Mouse (Mus musculus) brown adipose tissue, adult 24 weeks (tissue): Measurements from ENCODE around the gene Necap1. TPM values are rescaled to one million over a fixed set of nuclear protein-coding genes. Genes with fewer than 3 reads are reported as not detected.

Experiments
- polyA plus RNA-seq: library from polyadenylated mRNA; stranded (reverse); fragments of >200 nt; gene quantifications from 2 replicates; pipeline ENCODE4 v1.2.4, GENCODE M21; 2012; ENCODE audit not compliant: missing spikeins, insufficient read depth, insufficient read length

The Necap1 gene
- polyA plus RNA-seq, 1 experiment: 16.3 TPM

Other genes with a start within 250 kb of the Necap1 start
- not detected in 2 replicates for gene Dppa3, start 248.1 kb upstream of the Necap1 start, polyA plus RNA-seq
- not detected in 2 replicates for gene Nanog, start 167.0 kb upstream of the Necap1 start, polyA plus RNA-seq
- gene Slc2a3, start 72.8 kb upstream of the Necap1 start, polyA plus RNA-seq: 0.83 and 2.9 TPM in 2 replicates
- 7.6 and 10.5 TPM in 2 replicates for gene Foxj2, start 54.6 kb upstream of the Necap1 start, polyA plus RNA-seq
- gene C3ar1, start 18.3 kb upstream of the Necap1 start, polyA plus RNA-seq: 3.3 and 4.4 TPM in 2 replicates
- 6.4 and 8.5 TPM in 2 replicates for gene Clec4a1, start 47.4 kb downstream of the Necap1 start, polyA plus RNA-seq
- gene Clec4a3, start 78.0 kb downstream of the Necap1 start, polyA plus RNA-seq: 4.0 and 5.1 TPM in 2 replicates
- gene Clec4a4, start 115.9 kb downstream of the Necap1 start, polyA plus RNA-seq: not detected in 2 replicates
- 1.9 and 4.6 TPM in 2 replicates for gene Clec4b1, start 175.5 kb downstream of the Necap1 start, polyA plus RNA-seq
- gene Clec4a2, start 232.0 kb downstream of the Necap1 start, polyA plus RNA-seq: 4.4 and 13.6 TPM in 2 replicates